Mouse (Mus musculus) intestine, embryonic 16.5 days (tissue): ENCODE measurements around the gene Cyp2s1. TPM values are rescaled to one million over a fixed set of nuclear protein-coding genes. Genes with fewer than 3 reads are reported as not detected.
A peak's percentile ranks its signal among the peaks of the same experiment; 100 is the strongest.

ENCODE experiments used
- ATAC-seq: fragments of 200-750 bp; cut with Nextera tagmentation; 2 replicates; pipeline ENCODE4 v1.8.0; 2017; ENCODE audit warnings: moderate TSS enrichment, moderate library complexity
- H3K27ac ChIP-seq: fragments of 300-500 bp; sonication (generic); 2 replicates; pipeline ENCODE4 v1.5.1; 2014; ENCODE audit warnings: mild to moderate bottlenecking, low read length
- H3K27me3 ChIP-seq: fragments of 300-500 bp; sonication (generic); replicated peaks from 2 replicates; pipeline ENCODE4 v1.6.1; 2014; ENCODE audit warnings: low read length, control low read depth, mixed read lengths; ENCODE audit not compliant: control insufficient read depth, insufficient read depth
- H3K36me3 ChIP-seq: fragments of 300-500 bp; sonication (generic); 2 replicates; pipeline ENCODE4 v1.6.1; 2014; ENCODE audit warnings: low read length, control low read depth; ENCODE audit not compliant: control insufficient read depth, insufficient read depth
- H3K4me1 ChIP-seq: fragments of 300-500 bp; sonication (generic); 2 replicates; pipeline ENCODE4 v1.6.1; 2014; ENCODE audit warnings: low read length, control low read depth, mixed read lengths; ENCODE audit not compliant: control insufficient read depth, insufficient read depth
- H3K4me2 ChIP-seq: fragments of 300-500 bp; sonication (generic); 2 replicates; pipeline ENCODE4 v1.6.1; 2014; ENCODE audit warnings: low read depth, low read length, control low read depth
- H3K4me3 ChIP-seq: fragments of 300-500 bp; sonication (generic); 2 replicates; pipeline ENCODE4 v1.5.1; 2014; ENCODE audit warnings: mild to moderate bottlenecking, low read length
- H3K9ac ChIP-seq: fragments of 300-500 bp; sonication (generic); 2 replicates; pipeline ENCODE4 v1.6.1; 2014; ENCODE audit warnings: low read depth, low read length
- H3K9me3 ChIP-seq: fragments of 300-500 bp; sonication (generic); 2 replicates; pipeline ENCODE4 v1.6.1; 2016; ENCODE audit warnings: low read length, control low read depth; ENCODE audit not compliant: control insufficient read depth
- WGBS: fragments of 180-500 bp; shearing (Covaris S2); extraction: QIAGEN DNeasy Blood & Tissue Kit; methylation state at CpG from one replicate; pipeline ENCODE4 v1.1.7; 2014; 5-methylcytosine and 5-hydroxymethylcytosine counted together
- polyA plus RNA-seq: library from polyadenylated mRNA; unstranded; fragments of >200 nt; fragmentation: Nextera tagmentation; extraction: Ambion mirVana; gene quantifications from 2 replicates; pipeline ENCODE4 v1.2.1, GENCODE M21; 2015

The Cyp2s1 gene
- polyA plus RNA-seq, 1 experiment from 2014 or later = 41.3 TPM

- no peak overlapping the region for H3K4me2 ChIP-seq
- no peaks in the 10 kb centered on the region for H3K27me3 ChIP-seq
- no peak overlapping the region for H3K4me3 ChIP-seq
- ATAC-seq = no peak
- no peak overlapping the region for H3K27ac ChIP-seq
- H3K9me3 ChIP-seq = no peaks in the 10 kb centered on the region
- no peaks in the 10 kb centered on the region for H3K36me3 ChIP-seq
- peaks cover 9% of the 10 kb centered on the region; the same call in 1 of the 2 replicates for H3K4me1 ChIP-seq
- H3K9ac ChIP-seq = no peak overlapping the region
- WGBS = 53% methylated on average over 8 of the region's 8 CpGs
Observed at GRCm38 (mm10) chr7:25844423-25844822, 27.7 kb upstream of the Cyp2s1 start.

GRCm38 (mm10) chr7:25843492-25843891 is 26.8 kb upstream of the Cyp2s1 start:
- peak; percentile 16; the same call in 1 of the 2 replicates for ATAC-seq
- no peak overlapping the region for H3K4me2 ChIP-seq
- H3K27ac ChIP-seq = no peak overlapping the region
- no peak overlapping the region for H3K9ac ChIP-seq
- 34% methylated on average over 2 of the region's 2 CpGs for WGBS
- no peaks in the 10 kb centered on the region for H3K27me3 ChIP-seq
- no peaks in the 10 kb centered on the region for H3K9me3 ChIP-seq
- peaks cover 8% of the 10 kb centered on the region; the same call in 1 of the 2 replicates for H3K4me1 ChIP-seq
- H3K36me3 ChIP-seq = no peaks in the 10 kb centered on the region
- no peak overlapping the region for H3K4me3 ChIP-seq

GRCm38 (mm10) chr7:25840908-25841307 is 24.2 kb upstream of the Cyp2s1 start:
- H3K9ac ChIP-seq = no peak overlapping the region
- H3K4me3 ChIP-seq = no peak overlapping the region
- no peaks in the 10 kb centered on the region for H3K36me3 ChIP-seq
- no peaks in the 10 kb centered on the region for H3K9me3 ChIP-seq
- no peak overlapping the region for H3K4me2 ChIP-seq
- no peak overlapping the region for H3K27ac ChIP-seq
- ATAC-seq = no peak
- H3K27me3 ChIP-seq = no peaks in the 10 kb centered on the region
- 51% methylated on average over 4 of the region's 4 CpGs for WGBS
- peaks cover 6% of the 10 kb centered on the region; the same call in 1 of the 2 replicates for H3K4me1 ChIP-seq

- Histone ChIP-seq H3K4me2 (no peak overlapping the region), H3K27me3 (no peaks in the 10 kb centered on the region), H3K4me1 (peaks cover 11% of the 10 kb centered on the region), H3K9ac (no peak overlapping the region), H3K9me3 (no peaks in the 10 kb centered on the region), H3K27ac (peak overlapping the region; percentile 45; the same call in 1 of the 2 replicates), H3K36me3 (no peaks in the 10 kb centered on the region), H3K4me3 (no peak overlapping the region)
- peak; percentile 63 for ATAC-seq
- 50% methylated on average over 10 of the region's 10 CpGs for WGBS
Observed at GRCm38 (mm10) chr7:25835188-25835891, 18.6 kb upstream of the Cyp2s1 start.

GRCm38 (mm10) chr7:25831557-25832530 is 15.1 kb upstream of the Cyp2s1 start:
- 0 out of 2 replicates have a peak overlapping the region, but pooled peaks have one; percentile 40 for H3K9ac ChIP-seq
- H3K27ac ChIP-seq = peak overlapping the region; percentile 66
- H3K4me2 ChIP-seq = peak overlapping the region; percentile 19; the same call in 1 of the 2 replicates
- H3K9me3 ChIP-seq = no peaks in the 10 kb centered on the region
- H3K36me3 ChIP-seq = no peaks in the 10 kb centered on the region
- peaks cover 13% of the 10 kb centered on the region for H3K4me1 ChIP-seq
- H3K4me3 ChIP-seq = no peak overlapping the region
- no peaks in the 10 kb centered on the region for H3K27me3 ChIP-seq
- WGBS = 51% methylated on average over 10 of the region's 10 CpGs
- ATAC-seq = peak; percentile 84

GRCm38 (mm10) chr7:25830251-25830650 is 13.5 kb upstream of the Cyp2s1 start:
- no peaks in the 10 kb centered on the region for H3K9me3 ChIP-seq
- H3K9ac ChIP-seq = peak overlapping the region; percentile 37; the same call in 1 of the 2 replicates
- no peaks in the 10 kb centered on the region for H3K36me3 ChIP-seq
- no peak overlapping the region for H3K27ac ChIP-seq
- no peaks in the 10 kb centered on the region for H3K27me3 ChIP-seq
- peaks cover 21% of the 10 kb centered on the region for H3K4me1 ChIP-seq
- H3K4me2 ChIP-seq = no peak overlapping the region
- WGBS = 37% methylated on average over 2 of the region's 2 CpGs
- no peak overlapping the region for H3K4me3 ChIP-seq
- no peak for ATAC-seq

GRCm38 (mm10) chr7:25827199-25827598 is 10.5 kb upstream of the Cyp2s1 start:
- no peaks in the 10 kb centered on the region for H3K9me3 ChIP-seq
- peaks cover 22% of the 10 kb centered on the region for H3K4me1 ChIP-seq
- H3K9ac ChIP-seq = no peak overlapping the region
- 31% methylated on average over 3 of the region's 3 CpGs for WGBS
- no peaks in the 10 kb centered on the region for H3K36me3 ChIP-seq
- no peak overlapping the region for H3K4me2 ChIP-seq
- H3K27ac ChIP-seq = no peak overlapping the region
- H3K27me3 ChIP-seq = no peaks in the 10 kb centered on the region
- no peak overlapping the region for H3K4me3 ChIP-seq
- ATAC-seq = peak; percentile 43; the same call in 1 of the 2 replicates

- Histone ChIP-seq H3K4me2 (no peak overlapping the region), H3K27me3 (no peaks in the 10 kb centered on the region), H3K4me3 (no peak overlapping the region), H3K9ac (no peak overlapping the region), H3K36me3 (no peaks in the 10 kb centered on the region), H3K9me3 (no peaks in the 10 kb centered on the region), H3K4me1 (peaks cover 13% of the 10 kb centered on the region; the same call in 1 of the 2 replicates), H3K27ac (0 out of 2 replicates have a peak overlapping the region, but pooled peaks have one; percentile 23)
- WGBS = 55% methylated on average over 6 of the region's 6 CpGs
- 0 out of 2 replicates have a peak, but pooled peaks have one; percentile 24 for ATAC-seq
Observed at GRCm38 (mm10) chr7:25826029-25826428, 9.3 kb upstream of the Cyp2s1 start.

- Histone ChIP-seq H3K36me3 (no peaks in the 10 kb centered on the region), H3K27me3 (no peaks in the 10 kb centered on the region), H3K4me2 (no peak overlapping the region), H3K9ac (no peak overlapping the region), H3K4me3 (no peak overlapping the region), H3K4me1 (peaks cover 13% of the 10 kb centered on the region; the same call in 1 of the 2 replicates), H3K27ac (peak overlapping the region; percentile 23; the same call in 1 of the 2 replicates), H3K9me3 (no peaks in the 10 kb centered on the region)
- ATAC-seq = peak; percentile 82
- 46% methylated on average over 9 of the region's 9 CpGs for WGBS
Observed at GRCm38 (mm10) chr7:25825043-25825442, 8.3 kb upstream of the Cyp2s1 start.
